Mouse (Mus musculus) olfactory bulb, adult 2 months (tissue): Measurements from ENCODE around the gene Pld1.

ENCODE experiments used
- CTCF ChIP-seq: fragments of 200-500 bp; IDR thresholded peaks from 2 replicates; pipeline ENCODE4 v1.5.1; 2012; ENCODE audit warnings: low read depth, mild to moderate bottlenecking, low read length, moderate library complexity; ENCODE audit not compliant: insufficient read depth
- POLR2A ChIP-seq: fragments of 200-500 bp; IDR thresholded peaks from 2 replicates; pipeline ENCODE4 v1.6.1; 2012; ENCODE audit warnings: mild to moderate bottlenecking, low read depth, low read length, moderate library complexity; ENCODE audit not compliant: insufficient read depth

GRCm38 (mm10) chr3:28033898-28034297 lies 95.4 kb downstream of the Pld1 start:
- TF ChIP-seq CTCF = no peak
- TF ChIP-seq POLR2A = no peak
